Mouse (Mus musculus) bone marrow macrophage, adult 2 months (primary cell): ENCODE data around the gene Xpnpep1. TPM values are rescaled to one million over a fixed set of nuclear protein-coding genes. Genes with fewer than 3 reads are reported as not detected.

Experiments
- H3K27ac ChIP-seq: 2 replicates; pipeline ENCODE4 v1.5.1; 2012; ENCODE audit warnings: low read depth, low read length; ENCODE audit not compliant: insufficient read depth
- H3K4me1 ChIP-seq: 2 replicates; pipeline ENCODE4 v1.6.1; 2012; ENCODE audit warnings: low read length; ENCODE audit not compliant: control insufficient read depth, insufficient read depth
- H3K4me3 ChIP-seq: 2 replicates; pipeline ENCODE4 v1.5.1; 2012; ENCODE audit warnings: mild to moderate bottlenecking, low read length, moderate library complexity; ENCODE audit not compliant: insufficient read depth
- CTCF ChIP-seq: IDR thresholded peaks from 2 replicates; pipeline ENCODE4 v1.5.1; 2012; ENCODE audit warnings: low read depth, mild to moderate bottlenecking, low read length, moderate library complexity
- POLR2A ChIP-seq: IDR thresholded peaks from 2 replicates; pipeline ENCODE4 v1.6.1; 2012; ENCODE audit warnings: mild to moderate bottlenecking, low read depth, low read length, borderline replicate concordance
- polyA plus RNA-seq: library from polyadenylated mRNA; stranded (reverse); fragments of >200 nt; gene quantifications from 2 replicates; pipeline ENCODE4 v1.2.4, GENCODE M21; 2012; ENCODE audit not compliant: missing spikeins, insufficient read depth, insufficient read length

Xpnpep1 gene
- polyA plus RNA-seq, 1 experiment, result 39.9 TPM

GRCm38 (mm10) chr19:52966339-52966738 lies 73.7 kb downstream of the Xpnpep1 start:
- H3K4me3 ChIP-seq, result no peak overlapping the region
- H3K4me1 ChIP-seq, result no peaks in the 10 kb centered on the region
- TF ChIP-seq CTCF, result no peak
- no peak for TF ChIP-seq POLR2A
- no peak overlapping the region for H3K27ac ChIP-seq

DNA sequence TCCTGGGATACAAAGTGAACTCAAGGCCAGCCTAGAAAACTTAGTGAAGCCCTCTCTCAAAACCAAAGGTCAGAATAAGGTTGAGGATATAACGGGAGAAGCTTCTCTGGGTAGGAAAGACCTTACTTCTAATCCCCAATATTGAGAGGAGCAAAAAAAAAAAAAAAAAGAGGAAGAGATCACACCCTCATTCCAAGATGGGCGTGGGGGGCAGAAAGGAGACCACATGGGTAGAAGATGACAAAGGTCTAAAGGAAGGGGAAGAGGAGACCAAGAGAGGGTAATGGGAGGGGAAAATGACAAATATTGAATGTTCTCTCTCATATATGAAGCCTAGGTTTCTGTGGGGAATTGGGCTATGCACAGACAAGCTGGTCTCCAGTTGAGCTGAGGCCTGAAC lies 77.3 kb downstream of the Xpnpep1 start:
- H3K27ac ChIP-seq, result no peak overlapping the region

DNA sequence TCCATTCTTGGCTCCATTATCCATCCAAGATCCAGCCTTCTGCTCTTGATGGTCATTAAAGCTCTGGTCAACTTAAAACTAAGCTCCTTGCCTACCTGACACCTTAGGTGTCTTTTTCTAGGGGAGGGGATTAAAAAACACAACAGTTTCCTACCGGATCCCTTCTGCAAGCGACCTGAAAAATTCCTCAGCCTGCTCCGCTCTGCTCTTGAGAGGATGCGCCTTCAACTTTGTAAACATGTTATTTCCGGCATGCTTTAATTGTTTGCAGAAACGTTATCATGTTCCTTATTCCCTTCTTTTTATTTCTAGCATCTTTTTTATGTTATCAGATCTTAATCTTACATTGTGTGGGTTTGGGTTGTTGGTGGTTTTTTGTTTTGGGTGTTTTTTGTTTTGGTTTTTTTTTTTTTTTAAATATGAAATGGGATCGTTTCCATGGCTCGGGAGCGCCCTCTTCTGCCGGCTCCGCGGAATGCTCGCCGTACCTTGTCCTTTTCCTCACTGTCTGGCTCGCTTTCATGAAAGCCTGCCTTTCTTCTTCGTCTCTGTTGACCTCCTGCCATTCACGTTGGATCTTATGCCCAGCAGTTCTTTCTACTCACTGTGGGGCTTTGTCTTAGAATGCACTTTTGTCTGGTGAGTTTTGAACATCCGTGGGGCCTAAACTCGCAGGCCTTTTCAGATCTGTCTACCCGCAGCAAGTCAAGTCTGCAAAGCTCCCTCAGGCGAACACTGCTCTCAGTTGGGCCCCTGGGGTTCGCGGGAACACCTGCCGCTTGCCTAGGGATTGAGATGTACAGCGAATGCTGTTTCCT lies 117.1 kb downstream of the Xpnpep1 start:
- Histone ChIP-seq H3K27ac (no peak overlapping the region), H3K4me3 (0 out of 2 replicates have a peak overlapping the region, but pooled peaks have one; percentile 23)
- TF ChIP-seq POLR2A, result no peak
- peak; percentile 71 for TF ChIP-seq CTCF

More for the DNA sequence above, 77.3 kb downstream of the Xpnpep1 start:
- TF ChIP-seq POLR2A, result no peak
- TF ChIP-seq CTCF, result no peak
- no peaks in the 10 kb centered on the region for H3K4me1 ChIP-seq
- no peak overlapping the region for H3K4me3 ChIP-seq

DNA sequence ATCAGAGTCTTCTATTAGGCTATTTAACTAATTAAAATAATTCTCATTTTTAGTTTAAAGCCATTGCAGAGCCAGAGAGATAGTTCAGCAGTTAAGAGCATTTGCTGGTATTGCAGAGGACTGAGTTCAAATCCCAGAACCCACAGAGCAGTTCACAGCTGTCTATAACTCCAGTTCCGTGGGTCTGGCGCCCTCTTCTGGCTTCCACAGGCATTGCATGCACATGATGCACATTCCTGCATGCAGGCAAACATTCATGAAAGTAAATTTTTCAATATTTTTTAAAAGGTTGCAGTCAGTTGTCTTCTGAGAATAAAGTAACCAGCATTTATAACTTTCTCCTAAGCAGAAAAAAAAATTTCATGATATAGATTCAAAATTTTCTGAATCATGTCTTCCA lies 135.8 kb downstream of the Xpnpep1 start:
- Histone ChIP-seq H3K27ac (no peak overlapping the region), H3K4me1 (no peaks in the 10 kb centered on the region), H3K4me3 (no peak overlapping the region)
- peak; percentile 23; the same call in 1 of the 2 replicates for TF ChIP-seq CTCF
- TF ChIP-seq POLR2A, result no peak

More for the DNA sequence above, 117.1 kb downstream of the Xpnpep1 start:
- H3K4me1 ChIP-seq, result no peaks in the 10 kb centered on the region

- H3K27ac ChIP-seq, result no peak overlapping the region
- H3K4me1 ChIP-seq, result no peaks in the 10 kb centered on the region
- H3K4me3 ChIP-seq, result no peak overlapping the region
- TF ChIP-seq CTCF, result no peak
- no peak for TF ChIP-seq POLR2A
Observed at GRCm38 (mm10) chr19:52891807-52892442, 148.1 kb downstream of the Xpnpep1 start.

Other genes with a start within 250 kb of the Xpnpep1 start
- 21.8 and 25.5 TPM in 2 replicates for gene Add3, start 100.2 kb upstream of the Xpnpep1 start, polyA plus RNA-seq